Mouse (Mus musculus): ENCODE measurements around the gene Sdha.

The Sdha gene

DNA sequence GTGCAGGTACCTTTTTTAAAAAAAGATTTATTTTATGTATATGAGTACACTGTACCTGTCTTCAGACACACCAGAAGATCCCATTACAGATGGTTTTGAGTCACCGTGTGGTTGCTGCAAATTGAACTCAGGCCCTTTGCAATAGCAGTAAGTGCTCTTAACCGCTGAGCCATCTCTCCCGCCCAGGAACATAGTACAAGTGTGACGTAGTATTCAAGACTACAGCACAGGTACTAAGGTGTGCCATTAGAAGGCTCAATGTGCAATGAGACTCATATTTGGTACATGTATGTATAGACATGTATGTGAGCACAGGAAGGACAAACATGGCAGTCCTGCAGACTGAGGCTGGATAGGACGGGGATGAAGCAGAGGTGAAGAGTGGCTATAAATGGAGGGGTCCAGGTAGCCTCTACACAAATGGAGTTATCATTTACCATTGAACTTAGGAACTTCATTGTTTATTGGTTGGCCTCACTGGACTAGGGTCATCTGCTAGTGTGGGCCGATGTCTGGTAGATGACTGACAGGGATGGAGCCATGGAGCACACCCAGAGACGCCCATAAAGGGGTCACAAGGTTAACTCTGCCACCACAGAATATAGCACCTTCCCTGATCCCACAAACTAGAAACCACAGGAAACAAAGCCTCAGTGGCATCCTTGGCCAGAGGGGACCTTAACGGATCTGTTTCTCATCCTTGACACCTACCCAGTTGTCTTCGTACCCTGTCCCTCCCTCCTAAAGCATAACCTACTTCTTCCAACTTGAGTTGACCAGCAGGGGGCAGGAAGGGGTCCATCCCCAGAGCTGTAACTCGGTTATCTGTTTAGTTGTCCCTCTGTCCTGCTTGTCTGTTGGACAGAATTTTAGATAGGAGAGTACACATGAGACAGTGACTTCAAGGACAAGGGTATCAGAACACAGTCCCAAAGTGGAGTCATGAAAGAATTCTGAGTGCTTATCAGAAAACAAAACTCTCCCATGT lies 47.7 kb downstream of the Sdha start:
- DNase-seq = peak in 1 of 2 experiments; percentile 8

DNA sequence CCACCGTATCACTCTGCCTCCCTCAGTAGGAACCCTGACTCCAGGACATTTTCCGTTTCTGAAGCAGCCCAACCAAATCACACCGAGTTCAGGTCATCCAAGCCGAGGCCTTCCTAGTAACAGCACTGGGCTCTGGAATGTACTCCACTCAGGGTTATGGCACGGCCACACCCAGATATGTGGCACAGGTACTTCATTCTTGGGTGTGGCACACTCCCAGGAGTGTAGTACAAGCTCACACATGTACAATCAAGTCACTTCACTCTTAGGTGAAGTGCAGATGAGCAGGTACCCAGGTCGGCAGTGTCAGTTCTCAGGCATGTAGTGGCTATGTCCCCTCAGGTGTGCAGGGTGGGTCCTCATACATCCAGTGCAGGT lies 48.5 kb downstream of the Sdha start:
- DNase-seq = no peak

DNA sequence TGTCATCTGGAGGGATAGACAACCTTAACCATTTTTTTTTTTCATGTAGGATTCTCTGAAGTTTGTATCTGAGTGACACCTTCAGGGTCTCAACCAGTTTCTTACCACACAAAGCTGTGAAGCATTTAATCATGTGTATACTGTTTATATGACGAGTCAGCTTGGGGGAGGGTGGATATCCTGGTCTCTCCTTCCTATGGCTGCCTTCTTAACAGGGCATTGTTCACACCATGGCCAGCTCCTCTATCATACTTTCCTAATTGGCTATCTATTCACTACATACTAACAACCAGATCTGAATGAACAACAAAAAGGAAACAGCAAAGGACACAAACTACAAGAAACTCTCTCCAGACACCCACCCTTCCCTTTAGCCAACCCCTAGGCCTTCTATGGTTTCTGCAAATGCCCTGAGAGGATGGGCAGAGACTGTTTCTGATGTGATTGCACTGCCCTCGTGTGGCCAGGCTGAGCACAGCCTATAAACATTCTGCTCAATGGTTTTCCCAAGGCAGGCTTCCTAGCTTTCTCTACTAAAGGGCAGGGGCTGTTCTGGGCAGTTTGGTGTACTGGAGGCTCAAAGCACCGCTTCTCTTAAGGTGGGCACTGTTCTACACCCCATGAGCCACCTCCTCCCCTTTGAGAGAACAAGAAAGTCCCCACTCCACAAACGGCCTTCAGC lies 49.0 kb downstream of the Sdha start:
- peak; percentile 65 to 67 for DNase-seq

GRCm38 (mm10) chr13:74296376-74296775 lies 53.7 kb downstream of the Sdha start:
- no peak for DNase-seq

DNA sequence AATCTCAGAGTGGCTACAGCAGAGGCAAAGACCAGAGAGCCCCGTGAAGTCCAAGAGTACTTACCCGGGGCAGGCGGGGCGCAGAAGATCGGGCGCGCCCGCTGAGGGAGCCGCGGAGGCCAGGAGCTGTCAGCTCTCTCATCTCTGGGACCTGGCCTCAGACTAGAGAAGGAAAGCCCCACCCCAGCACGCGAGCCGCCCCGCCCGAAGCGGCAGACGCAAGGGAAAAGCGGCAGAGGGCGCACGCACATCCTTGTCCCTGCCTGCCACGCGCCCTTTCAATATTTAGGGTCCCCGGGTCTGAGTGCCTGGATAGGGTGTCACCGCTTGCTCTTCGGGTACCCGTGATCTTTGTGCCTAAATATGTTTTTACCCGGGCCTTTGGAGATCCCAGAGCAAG lies 57.9 kb downstream of the Sdha start, which contains the start of gene Ahrr:
TSS of gene Ahrr (minus strand) at position 165 of the 400 bp plus-strand sequence.
- DNase-seq = peak in 1 of 2 experiments; percentile 7

DNA sequence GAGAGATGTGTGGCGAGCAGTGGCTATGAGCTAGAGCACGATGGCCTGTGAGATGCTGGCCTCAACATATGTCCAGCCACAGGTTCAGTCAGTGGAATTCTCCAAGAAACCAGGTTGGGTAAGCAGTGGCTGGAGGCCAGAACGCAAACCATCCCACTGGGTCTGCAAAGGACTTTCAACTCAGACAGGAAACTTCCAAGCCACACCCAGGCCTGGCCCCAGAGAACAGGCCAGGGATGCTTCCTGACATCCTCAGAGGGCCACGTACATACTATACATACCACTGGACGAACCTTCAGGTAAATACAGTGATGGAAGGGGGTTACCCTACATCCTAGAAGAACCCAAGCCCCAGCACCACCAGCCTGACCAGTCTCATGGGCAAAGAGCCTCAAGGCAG lies 60.4 kb downstream of the Sdha start:
- no peak for DNase-seq

DNA sequence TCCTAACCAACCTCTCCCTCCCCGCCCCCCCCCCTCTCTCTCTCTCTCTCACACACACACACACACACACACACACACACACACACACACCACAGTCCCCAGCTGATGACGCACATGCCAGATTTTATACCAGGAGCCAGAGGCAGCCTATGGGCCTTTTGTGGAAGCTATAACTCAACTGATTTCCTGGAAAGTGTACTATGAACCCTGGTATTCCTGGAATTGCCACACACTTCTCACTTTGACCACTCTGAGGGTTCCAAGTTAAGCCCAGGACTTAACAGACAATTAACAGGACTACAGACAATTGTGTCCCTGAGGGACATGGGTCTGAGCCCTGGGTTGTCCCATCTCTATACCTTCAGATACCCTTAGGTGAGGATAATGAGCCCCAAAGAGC lies 67.8 kb downstream of the Sdha start:
- no peak for DNase-seq

GRCm38 (mm10) chr13:74275726-74276125 lies 74.4 kb downstream of the Sdha start:
- DNase-seq = no peak

All from B cell, adult 2 months (primary cell).